Mouse (Mus musculus) neural tube, embryonic 15.5 days (tissue): ENCODE data around the gene Fermt2. TPM values are rescaled to one million over a fixed set of nuclear protein-coding genes. Genes with fewer than 3 reads are reported as not detected.
A peak's percentile ranks its signal among the peaks of the same experiment; 100 is the strongest.
"Not testable (repeated sequence)": the region's sequence is repeated elsewhere in the genome, so short reads cannot be mapped to it uniquely, and the experiment has no call there.

Source experiments
- ATAC-seq: fragments of 200-750 bp; cut with Nextera tagmentation; 2 replicates; pipeline ENCODE4 v1.8.0; 2017; ENCODE audit warnings: mild to moderate bottlenecking, moderate TSS enrichment, moderate library complexity; ENCODE audit not compliant: low FRiP score
- H3K27ac ChIP-seq: fragments of 300-500 bp; sonication (generic); replicated peaks from 2 replicates; pipeline ENCODE4 v1.5.1; 2015; ENCODE audit warnings: mild to moderate bottlenecking, inconsistent platforms
- H3K27me3 ChIP-seq: fragments of 300-500 bp; sonication (generic); replicated peaks from 2 replicates; pipeline ENCODE4 v1.6.1; 2015; ENCODE audit warnings: inconsistent platforms
- H3K36me3 ChIP-seq: fragments of 300-500 bp; sonication (generic); 2 replicates; pipeline ENCODE4 v1.6.1; 2015; ENCODE audit warnings: inconsistent platforms
- H3K4me1 ChIP-seq: fragments of 300-500 bp; sonication (generic); 2 replicates; pipeline ENCODE4 v1.6.1; 2015; ENCODE audit warnings: inconsistent platforms
- H3K4me2 ChIP-seq: fragments of 300-500 bp; sonication (generic); 2 replicates; pipeline ENCODE4 v1.6.1; 2015; ENCODE audit warnings: inconsistent platforms, mild to moderate bottlenecking, moderate library complexity
- H3K4me3 ChIP-seq: fragments of 300-500 bp; sonication (generic); replicated peaks from 2 replicates; pipeline ENCODE4 v1.5.1; 2015; ENCODE audit warnings: mild to moderate bottlenecking, inconsistent platforms
- H3K9ac ChIP-seq: fragments of 300-500 bp; sonication (generic); replicated peaks from 2 replicates; pipeline ENCODE4 v1.6.1; 2015; ENCODE audit warnings: mild to moderate bottlenecking, inconsistent platforms
- H3K9me3 ChIP-seq: fragments of 300-500 bp; sonication (generic); replicated peaks from 2 replicates; pipeline ENCODE4 v1.6.1; 2016; ENCODE audit warnings: inconsistent platforms
- WGBS: fragments of 180-500 bp; shearing (Covaris S2); methylation state at CpG from one replicate; pipeline ENCODE4 v1.1.7; 2015; ENCODE audit warnings: mixed read lengths; 5-methylcytosine and 5-hydroxymethylcytosine counted together
- polyA plus RNA-seq: library from polyadenylated mRNA; unstranded; fragments of >200 nt; fragmentation: Nextera tagmentation; extraction: Ambion mirVana; gene quantifications from 2 replicates; pipeline ENCODE4 v1.2.1, GENCODE M21; 2015

Gene Fermt2
- polyA plus RNA-seq, 1 experiment from 2014 or later: 78.7 TPM

DNA sequence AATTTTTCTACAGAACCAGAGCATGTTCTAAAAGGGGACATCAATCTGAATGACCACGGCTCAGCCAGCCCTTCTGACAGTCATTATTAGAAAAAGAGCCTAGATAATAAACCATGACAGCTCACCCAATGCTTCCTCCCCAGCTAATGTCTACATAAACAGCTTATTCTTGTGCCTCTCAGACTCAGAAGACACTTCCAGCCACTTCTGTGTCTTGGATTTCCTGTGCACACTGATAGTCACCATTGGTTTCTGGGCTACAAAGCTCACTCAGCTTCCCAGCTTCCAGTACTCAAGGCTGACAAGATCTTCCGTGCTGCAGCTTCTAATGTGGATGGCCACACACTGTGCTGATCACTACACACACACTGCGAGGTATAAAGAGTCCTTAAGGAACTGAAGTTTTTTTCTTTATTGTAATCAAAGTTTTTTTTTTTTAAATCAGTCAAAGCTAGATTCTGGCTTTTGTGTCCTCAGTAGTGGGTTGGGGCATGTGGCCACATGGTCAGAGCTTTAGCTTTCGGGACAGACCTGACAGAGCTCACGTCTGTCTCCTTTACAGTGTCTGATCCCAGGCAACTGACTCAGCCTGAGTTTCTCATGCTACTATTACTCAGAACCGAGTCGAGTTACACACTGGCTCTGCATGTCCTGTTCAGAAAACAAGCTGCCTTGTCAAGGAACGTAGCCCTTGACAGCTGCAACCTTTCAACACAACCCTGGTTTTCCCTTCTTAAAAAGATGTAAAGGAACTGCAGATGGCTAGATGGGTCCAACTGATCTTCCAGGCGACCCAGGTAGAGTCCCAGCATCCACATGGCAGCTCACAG, 50.7 kb downstream of the Fermt2 start:
- H3K36me3 ChIP-seq: peaks cover 28% of the 10 kb centered on the region
- ATAC-seq: no peak
- WGBS: 73% methylated on average over 9 of the region's 9 CpGs
- H3K27ac ChIP-seq: no peak overlapping the region
- no peaks in the 10 kb centered on the region for H3K27me3 ChIP-seq
- no peak overlapping the region for H3K4me2 ChIP-seq
- no peaks in the 10 kb centered on the region for H3K9me3 ChIP-seq
- H3K9ac ChIP-seq: no peak overlapping the region
- H3K4me3 ChIP-seq: no peak overlapping the region
- H3K4me1 ChIP-seq: peaks cover 9% of the 10 kb centered on the region; the same call in 1 of the 2 replicates

DNA sequence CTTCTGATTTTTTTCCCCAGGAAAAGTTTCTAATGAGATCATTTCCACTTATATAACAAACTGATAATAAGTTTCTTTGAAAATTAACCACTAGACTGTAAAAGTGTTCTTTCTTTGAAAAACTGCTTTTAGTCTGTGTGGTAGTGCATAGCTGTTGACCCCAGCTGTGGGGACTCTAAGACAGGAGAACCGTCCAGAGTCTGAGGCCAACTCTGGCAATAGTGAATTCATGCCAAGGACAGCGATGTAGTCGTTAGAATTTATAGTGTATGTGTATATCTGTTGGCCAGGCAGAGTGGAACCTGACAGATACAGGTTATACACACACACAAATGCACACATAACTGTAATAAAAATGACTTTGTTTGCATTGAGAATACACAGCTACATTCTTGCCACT, 51.4 kb downstream of the Fermt2 start:
- no peak for ATAC-seq
- Histone ChIP-seq H3K27ac (no peak overlapping the region), H3K9me3 (no peaks in the 10 kb centered on the region), H3K36me3 (peaks cover 30% of the 10 kb centered on the region), H3K9ac (no peak overlapping the region), H3K4me3 (no peak overlapping the region), H3K4me2 (no peak overlapping the region), H3K27me3 (no peaks in the 10 kb centered on the region), H3K4me1 (peaks cover 9% of the 10 kb centered on the region; the same call in 1 of the 2 replicates)
- 53% methylated on average over 3 of the region's 3 CpGs for WGBS

DNA sequence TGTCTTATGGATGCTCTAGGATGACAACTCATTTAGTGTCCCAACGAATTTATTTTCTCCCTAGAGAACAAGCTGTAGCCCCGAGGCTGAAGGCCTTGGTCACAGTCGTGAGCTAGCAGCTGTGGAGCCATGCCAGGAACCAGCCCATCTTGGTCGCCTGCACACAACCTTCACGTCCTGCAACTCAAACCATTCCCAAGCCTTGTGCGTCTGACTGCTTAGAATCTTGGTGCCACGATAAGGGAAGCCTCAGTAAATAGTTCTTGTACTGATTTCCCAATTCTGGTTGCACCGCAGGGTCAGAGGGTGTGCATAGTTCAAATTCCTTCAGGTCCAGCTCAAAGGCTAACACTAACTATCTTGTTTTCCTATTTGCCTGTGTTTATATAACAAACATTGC, 52.3 kb downstream of the Fermt2 start:
- WGBS: 55% methylated on average over 8 of the region's 8 CpGs
- H3K36me3 ChIP-seq: peaks cover 37% of the 10 kb centered on the region
- H3K27ac ChIP-seq: no peak overlapping the region
- no peak overlapping the region for H3K9ac ChIP-seq
- H3K9me3 ChIP-seq: no peaks in the 10 kb centered on the region
- peaks cover 9% of the 10 kb centered on the region; the same call in 1 of the 2 replicates for H3K4me1 ChIP-seq
- H3K27me3 ChIP-seq: no peaks in the 10 kb centered on the region
- ATAC-seq: no peak
- H3K4me2 ChIP-seq: no peak overlapping the region
- H3K4me3 ChIP-seq: no peak overlapping the region

DNA sequence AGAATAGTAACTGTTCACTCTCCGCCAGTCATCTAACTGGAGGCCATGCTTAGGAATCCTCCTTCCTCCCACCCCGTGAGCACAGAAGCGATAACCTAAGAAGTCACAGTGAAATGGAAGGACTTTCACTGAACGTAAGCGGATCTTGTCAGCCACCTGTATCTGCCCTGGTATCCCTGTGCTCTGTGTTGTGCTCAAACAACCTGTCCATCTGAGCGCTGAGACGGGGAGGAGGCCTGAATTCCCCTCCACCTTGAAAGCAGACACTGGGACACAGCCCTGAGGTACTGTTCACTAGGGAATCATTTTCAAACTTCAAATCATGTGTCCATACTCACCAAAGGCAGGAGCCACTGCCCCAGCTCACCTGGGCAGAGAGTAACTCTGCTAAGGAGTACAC, 52.9 kb downstream of the Fermt2 start:
- no peak overlapping the region for H3K9ac ChIP-seq
- ATAC-seq: no peak
- H3K36me3 ChIP-seq: peaks cover 38% of the 10 kb centered on the region
- no peak overlapping the region for H3K4me2 ChIP-seq
- no peaks in the 10 kb centered on the region for H3K27me3 ChIP-seq
- H3K27ac ChIP-seq: no peak overlapping the region
- H3K4me3 ChIP-seq: no peak overlapping the region
- no peaks in the 10 kb centered on the region for H3K9me3 ChIP-seq
- 93% methylated on average over 7 of the region's 7 CpGs for WGBS
- H3K4me1 ChIP-seq: peaks cover 9% of the 10 kb centered on the region; the same call in 1 of the 2 replicates

DNA sequence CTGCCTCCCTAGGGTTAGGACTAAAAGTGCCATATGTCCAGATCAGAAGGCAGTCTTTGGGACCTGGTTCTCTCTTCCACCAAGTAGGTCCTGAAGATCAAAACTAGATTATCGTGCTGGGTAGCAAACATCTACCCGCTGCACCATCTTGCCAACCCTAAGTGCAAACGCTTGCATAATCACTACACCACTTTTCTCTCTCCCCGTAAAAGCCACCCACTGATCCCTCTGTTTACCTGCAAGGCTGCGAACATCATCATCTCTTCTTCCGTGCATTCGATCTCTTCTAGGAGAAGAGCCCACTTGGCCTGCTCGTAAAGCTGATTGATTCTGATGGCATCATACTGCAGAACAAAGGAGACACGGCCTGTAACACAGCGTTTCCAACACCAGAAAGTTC, 57.4 kb downstream of the Fermt2 start:
- WGBS: 92% methylated on average over 10 of the region's 10 CpGs
- no peaks in the 10 kb centered on the region for H3K4me1 ChIP-seq

DNA sequence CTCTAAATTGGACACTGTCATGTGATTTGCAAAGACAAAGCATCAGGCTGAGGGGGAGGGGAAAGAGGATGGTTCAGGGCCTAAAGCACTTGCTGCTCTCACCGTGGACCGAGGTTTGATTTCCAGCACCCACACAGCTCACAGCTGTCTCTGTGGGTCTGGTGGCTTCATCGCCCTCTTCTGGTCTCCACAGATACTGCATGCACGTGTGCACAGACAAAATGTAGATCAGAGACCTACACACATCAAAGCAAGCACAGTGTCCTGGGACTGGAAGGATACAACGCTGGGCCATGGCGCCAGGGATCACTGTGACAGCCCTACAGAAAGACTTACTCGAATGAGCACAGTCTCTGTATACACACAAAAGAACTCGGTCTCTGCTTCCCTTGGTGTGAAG, 60.5 kb downstream of the Fermt2 start:
- no peaks in the 10 kb centered on the region for H3K4me1 ChIP-seq
- H3K27me3 ChIP-seq: no peaks in the 10 kb centered on the region
- WGBS: 95% methylated on average over 8 of the region's 8 CpGs
- H3K27ac ChIP-seq: no peak overlapping the region
- H3K9ac ChIP-seq: no peak overlapping the region
- peaks cover 60% of the 10 kb centered on the region for H3K36me3 ChIP-seq
- ATAC-seq: no peak
- H3K9me3 ChIP-seq: no peaks in the 10 kb centered on the region
- H3K4me3 ChIP-seq: no peak overlapping the region
- H3K4me2 ChIP-seq: no peak overlapping the region

More for the DNA sequence above, 57.4 kb downstream of the Fermt2 start:
- ATAC-seq: no peak
- no peak overlapping the region for H3K4me2 ChIP-seq
- no peak overlapping the region for H3K9ac ChIP-seq
- H3K27ac ChIP-seq: no peak overlapping the region
- peaks cover 41% of the 10 kb centered on the region for H3K36me3 ChIP-seq
- H3K4me3 ChIP-seq: no peak overlapping the region
- no peaks in the 10 kb centered on the region for H3K9me3 ChIP-seq
- no peaks in the 10 kb centered on the region for H3K27me3 ChIP-seq

DNA sequence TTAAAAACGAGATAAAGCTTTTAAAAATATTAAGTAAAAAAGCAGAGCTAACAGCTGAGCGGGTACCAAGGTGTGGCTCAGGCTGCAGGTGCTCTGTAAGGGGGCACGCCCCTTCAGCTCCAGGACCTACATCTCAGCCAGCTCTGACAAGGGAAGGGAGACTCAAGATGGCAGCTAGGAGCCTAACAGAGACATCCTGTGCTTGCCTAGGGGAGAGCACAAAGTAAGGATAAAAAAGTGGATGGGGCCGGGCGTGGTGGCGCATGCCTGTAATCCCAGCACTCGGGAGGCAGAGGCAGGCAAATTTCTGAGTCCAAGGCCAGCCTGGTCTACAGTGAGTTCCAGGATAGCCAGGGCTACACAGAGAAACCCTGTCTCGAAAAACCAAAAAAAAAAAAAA, 63.5 kb downstream of the Fermt2 start:
- Histone ChIP-seq H3K36me3 (peaks cover 54% of the 10 kb centered on the region), H3K4me1 (peaks cover 19% of the 10 kb centered on the region)
- not testable (repeated sequence) for H3K4me3 ChIP-seq, H3K27ac ChIP-seq, H3K9me3 ChIP-seq, ATAC-seq, H3K4me2 ChIP-seq, H3K27me3 ChIP-seq, H3K9ac ChIP-seq
- 99% methylated on average over 7 of the region's 8 CpGs for WGBS

DNA sequence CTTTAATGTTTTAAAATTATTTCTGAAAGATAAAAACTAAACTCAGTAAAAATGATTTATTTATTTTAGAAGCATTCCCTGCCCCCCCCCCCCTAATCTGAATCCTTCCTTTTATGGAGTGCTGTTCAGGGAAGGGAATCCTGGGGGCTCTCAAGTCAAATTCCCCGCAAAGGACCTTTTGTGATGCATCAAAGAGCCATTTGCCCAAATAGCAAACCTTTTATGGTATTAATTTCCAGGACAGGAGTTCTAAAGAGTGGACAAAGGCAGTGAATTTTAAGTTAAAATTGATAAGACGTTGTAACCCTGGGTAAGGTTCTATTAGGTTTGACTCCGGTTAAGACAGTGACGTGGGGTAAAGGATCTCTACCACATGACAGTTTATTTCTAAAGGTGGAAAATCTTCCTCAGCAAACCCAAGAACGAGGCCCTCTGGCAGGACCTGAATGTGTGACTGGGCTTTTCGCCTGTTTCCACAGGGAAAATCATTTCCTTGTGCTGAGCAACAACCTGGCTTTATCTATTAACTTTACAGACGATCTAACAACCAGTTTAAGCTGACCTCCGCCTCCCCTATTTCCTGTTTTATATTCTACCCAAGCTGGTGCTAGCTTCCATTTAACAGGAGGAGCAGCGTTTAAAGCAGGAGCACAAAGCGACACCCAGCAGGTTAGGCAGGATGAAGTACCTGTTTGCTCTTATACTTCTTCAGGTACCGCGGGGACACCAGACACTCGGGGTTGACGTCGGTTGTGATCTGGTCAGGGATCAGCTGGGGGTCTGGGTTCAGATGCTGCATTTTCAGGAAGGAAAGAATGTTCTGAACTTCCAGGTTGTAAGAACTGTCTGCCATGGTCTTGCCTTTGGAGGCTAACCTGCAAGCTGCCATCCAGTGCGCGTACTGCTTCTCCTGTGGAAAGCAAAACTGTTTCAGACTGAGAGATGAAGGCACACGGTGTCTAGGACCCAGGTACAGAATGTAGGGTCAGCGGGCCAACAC, 65.6 kb downstream of the Fermt2 start:
- WGBS: 64% methylated on average over 19 of the region's 19 CpGs
- peaks cover 19% of the 10 kb centered on the region for H3K4me1 ChIP-seq
- peaks cover 59% of the 10 kb centered on the region for H3K36me3 ChIP-seq
- H3K4me3 ChIP-seq: no peak overlapping the region
- no peaks in the 10 kb centered on the region for H3K27me3 ChIP-seq
- no peak for ATAC-seq
- H3K9ac ChIP-seq: no peak overlapping the region
- H3K9me3 ChIP-seq: no peaks in the 10 kb centered on the region
- no peak overlapping the region for H3K4me2 ChIP-seq
- H3K27ac ChIP-seq: no peak overlapping the region; the same call in 1 of the 2 replicates

DNA sequence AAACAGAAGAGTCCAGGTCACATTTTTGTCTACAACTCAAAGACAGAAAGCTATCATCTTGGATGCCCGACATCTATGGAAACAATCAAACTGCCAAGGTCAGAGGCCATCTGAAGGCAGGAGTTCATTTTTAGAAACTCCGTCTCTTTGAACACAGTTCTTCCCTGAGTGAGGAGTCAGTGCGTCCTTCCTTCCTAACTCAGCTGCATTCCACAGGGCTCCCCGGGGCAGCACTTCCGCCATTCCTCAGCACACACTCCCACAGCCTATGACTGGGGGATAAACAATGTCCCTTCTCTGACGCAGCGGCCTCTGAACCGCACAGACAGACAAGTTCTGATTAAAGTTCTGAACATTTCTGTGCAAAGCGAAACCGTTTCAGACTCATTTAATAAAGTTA, 66.3 kb downstream of the Fermt2 start:
- Histone ChIP-seq H3K27ac (peak overlapping the region; percentile 78), H3K4me1 (peaks cover 19% of the 10 kb centered on the region), H3K27me3 (no peaks in the 10 kb centered on the region), H3K36me3 (peaks cover 54% of the 10 kb centered on the region), H3K4me2 (no peak overlapping the region), H3K9ac (no peak overlapping the region), H3K4me3 (no peak overlapping the region), H3K9me3 (no peaks in the 10 kb centered on the region)
- 18% methylated on average over 10 of the region's 10 CpGs for WGBS
- no peak for ATAC-seq

DNA sequence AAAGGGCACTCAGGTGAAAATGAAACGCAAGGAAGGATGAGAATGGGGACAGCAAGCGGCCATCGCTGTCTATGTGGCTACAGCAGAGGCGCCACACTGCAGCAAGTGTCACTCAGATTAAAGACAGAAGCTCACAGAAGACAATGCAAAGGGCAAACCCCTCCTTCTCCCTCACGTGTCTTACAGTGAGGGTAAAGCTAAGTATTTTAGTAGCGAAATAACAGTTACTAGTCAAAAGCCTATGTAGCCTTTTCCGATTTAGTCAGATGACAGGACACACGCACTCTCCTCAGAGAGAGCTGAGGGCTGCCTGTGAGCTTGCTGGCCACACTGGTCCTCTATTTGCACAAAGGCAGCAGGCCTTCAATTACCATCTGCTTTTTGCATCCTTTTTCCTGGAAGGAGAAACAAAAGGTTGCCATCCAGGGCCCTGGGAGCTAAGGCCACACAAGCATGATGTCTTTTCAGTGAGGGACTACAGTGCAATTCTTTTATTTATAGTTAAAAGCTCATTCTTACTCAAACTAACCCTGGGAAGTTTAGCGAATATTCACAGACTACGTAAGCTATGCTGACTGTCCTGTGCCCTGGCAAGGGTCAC, 66.9 kb downstream of the Fermt2 start:
- no peaks in the 10 kb centered on the region for H3K27me3 ChIP-seq
- ATAC-seq: peak; percentile 39; the same call in 1 of the 2 replicates
- peak overlapping the region; percentile 78 for H3K27ac ChIP-seq
- no peak overlapping the region for H3K9ac ChIP-seq
- H3K4me3 ChIP-seq: no peak overlapping the region
- 31% methylated on average over 10 of the region's 10 CpGs for WGBS
- no peak overlapping the region for H3K4me2 ChIP-seq
- peaks cover 53% of the 10 kb centered on the region for H3K36me3 ChIP-seq
- H3K4me1 ChIP-seq: peaks cover 19% of the 10 kb centered on the region
- no peaks in the 10 kb centered on the region for H3K9me3 ChIP-seq

DNA sequence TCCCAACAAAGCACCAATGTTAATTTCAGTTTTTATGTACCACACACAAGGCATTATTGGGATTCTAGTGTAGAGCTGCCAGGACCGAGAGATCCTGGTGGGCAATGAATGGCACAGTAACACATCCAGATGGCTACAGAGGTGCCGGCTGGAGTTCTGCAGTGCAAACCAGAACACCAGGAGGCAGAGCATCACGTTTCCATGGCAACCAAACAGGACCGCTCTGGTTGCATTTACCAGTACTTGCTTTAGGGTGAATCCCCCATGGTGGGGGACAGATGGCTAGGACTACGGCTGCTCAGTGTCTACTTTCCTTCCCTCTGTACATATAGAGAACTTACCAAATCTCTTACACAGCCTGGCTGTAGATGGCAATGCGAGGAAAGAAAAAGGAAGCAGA, 67.5 kb downstream of the Fermt2 start:
- peak overlapping the region; percentile 78 for H3K27ac ChIP-seq
- peaks cover 19% of the 10 kb centered on the region for H3K4me1 ChIP-seq
- no peaks in the 10 kb centered on the region for H3K27me3 ChIP-seq
- H3K9ac ChIP-seq: no peak overlapping the region
- no peaks in the 10 kb centered on the region for H3K9me3 ChIP-seq
- ATAC-seq: peak; percentile 85
- WGBS: 18% methylated on average over 6 of the region's 6 CpGs
- H3K36me3 ChIP-seq: peaks cover 47% of the 10 kb centered on the region
- H3K4me2 ChIP-seq: no peak overlapping the region
- H3K4me3 ChIP-seq: no peak overlapping the region
